Mouse (Mus musculus): Measurements from ENCODE around the gene Alg2. TPM values are rescaled to one million over a fixed set of nuclear protein-coding genes. Genes with fewer than 3 reads are reported as not detected.

Gene Alg2
- polyA plus RNA-seq, 1 experiment from 2014 or later = 153 TPM

GRCm38 (mm10) chr4:47424376-47424775, 49.8 kb downstream of the Alg2 start:
- ATAC-seq = no peak
- Histone ChIP-seq H3K36me3 (ENCODE audit: poor library complexity, severe bottlenecking) (no peaks in the 10 kb centered on the region), H3K27ac (no peak overlapping the region), H3K9ac (no peak overlapping the region), H3K4me2 (no peak overlapping the region), H3K27me3 (peaks cover 40% of the 10 kb centered on the region), H3K4me1 (peaks cover 14% of the 10 kb centered on the region; the same call in 1 of the 2 replicates), H3K4me3 (no peak overlapping the region), H3K9me3 (replicated peaks) (no peaks in the 10 kb centered on the region)
- WGBS = 10% methylated on average over 2 of the region's 2 CpGs

DNA sequence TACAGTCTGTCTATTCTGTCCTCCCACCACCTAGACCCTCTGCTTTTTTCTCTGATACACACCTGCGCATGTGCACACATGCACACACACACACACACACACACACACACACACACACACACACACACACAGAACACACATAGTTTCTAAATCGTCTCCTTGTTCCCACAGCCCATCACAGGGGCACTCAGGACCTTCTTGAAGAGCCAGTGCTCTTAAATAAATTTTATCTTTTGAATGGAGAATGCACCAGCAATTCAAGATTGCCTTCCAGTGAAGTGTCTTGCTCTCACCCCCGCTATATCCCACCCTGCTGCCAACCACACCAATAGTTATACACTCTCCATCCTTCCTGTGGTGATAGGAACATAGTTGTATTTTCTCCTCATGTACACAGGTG, 51.2 kb downstream of the Alg2 start:
- peaks cover 14% of the 10 kb centered on the region; the same call in 1 of the 2 replicates for H3K4me1 ChIP-seq
- no peak for ATAC-seq
- H3K9ac ChIP-seq = no peak overlapping the region
- H3K27me3 ChIP-seq = peaks cover 39% of the 10 kb centered on the region
- H3K36me3 ChIP-seq (ENCODE audit: poor library complexity, severe bottlenecking) = no peaks in the 10 kb centered on the region
- no peak overlapping the region for H3K4me3 ChIP-seq
- WGBS = 86% methylated on average over 3 of the region's 3 CpGs
- no peak overlapping the region for H3K27ac ChIP-seq
- H3K9me3 ChIP-seq (replicated peaks) = no peaks in the 10 kb centered on the region
- no peak overlapping the region for H3K4me2 ChIP-seq

DNA sequence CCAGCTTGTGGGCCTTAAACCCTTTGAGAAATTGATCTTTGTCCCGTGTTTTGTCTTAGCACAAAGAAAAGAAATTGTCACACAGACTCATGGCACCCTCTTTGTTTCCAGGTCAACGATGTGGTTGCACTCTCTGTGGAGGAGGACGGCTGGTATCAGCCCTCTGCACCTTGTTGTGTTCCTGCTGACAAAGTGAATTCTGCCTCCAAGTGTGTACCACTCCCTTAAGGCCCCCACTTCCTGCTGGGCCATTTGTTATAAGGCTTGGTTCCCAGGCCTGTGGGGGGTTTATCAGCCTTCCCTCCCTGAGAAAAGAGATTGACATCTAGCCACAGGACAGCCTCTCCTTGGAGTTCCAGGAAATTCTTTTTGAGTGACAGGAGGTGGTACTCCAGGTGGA, 51.9 kb downstream of the Alg2 start:
- Histone ChIP-seq H3K4me1 (peaks cover 14% of the 10 kb centered on the region; the same call in 1 of the 2 replicates), H3K4me2 (no peak overlapping the region), H3K27ac (no peak overlapping the region), H3K4me3 (no peak overlapping the region), H3K9me3 (replicated peaks) (no peaks in the 10 kb centered on the region), H3K36me3 (ENCODE audit: poor library complexity, severe bottlenecking) (no peaks in the 10 kb centered on the region), H3K9ac (no peak overlapping the region), H3K27me3 (peaks cover 39% of the 10 kb centered on the region)
- no peak for ATAC-seq
- 26% methylated on average over 3 of the region's 3 CpGs for WGBS

DNA sequence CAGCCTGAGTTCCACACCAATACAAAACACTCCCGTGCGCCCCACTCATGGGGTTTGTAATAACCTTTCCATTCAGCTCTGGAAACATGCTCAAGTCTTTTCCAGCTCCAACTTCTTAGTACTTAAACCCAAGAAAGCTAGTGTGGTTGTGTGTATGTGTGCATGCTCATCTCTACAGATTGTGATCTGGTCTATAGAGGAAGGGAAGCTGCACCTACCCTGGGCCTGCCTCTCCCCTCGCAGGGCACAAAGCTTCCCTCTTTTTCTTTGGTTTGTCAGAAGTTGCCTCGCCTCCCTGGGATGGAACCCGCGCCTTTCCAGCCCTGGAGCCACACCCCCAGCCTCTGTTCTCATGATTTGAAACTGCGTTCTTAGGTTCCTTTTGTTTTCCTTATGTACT, 53.9 kb downstream of the Alg2 start:
- H3K4me1 ChIP-seq = peaks cover 14% of the 10 kb centered on the region; the same call in 1 of the 2 replicates
- H3K27ac ChIP-seq = no peak overlapping the region
- no peaks in the 10 kb centered on the region for H3K9me3 ChIP-seq (replicated peaks)
- 24% methylated on average over 7 of the region's 7 CpGs for WGBS
- ATAC-seq = no peak
- H3K4me3 ChIP-seq = no peak overlapping the region
- peaks cover 25% of the 10 kb centered on the region for H3K27me3 ChIP-seq
- H3K36me3 ChIP-seq (ENCODE audit: poor library complexity, severe bottlenecking) = no peaks in the 10 kb centered on the region
- no peak overlapping the region for H3K9ac ChIP-seq
- H3K4me2 ChIP-seq = no peak overlapping the region

DNA sequence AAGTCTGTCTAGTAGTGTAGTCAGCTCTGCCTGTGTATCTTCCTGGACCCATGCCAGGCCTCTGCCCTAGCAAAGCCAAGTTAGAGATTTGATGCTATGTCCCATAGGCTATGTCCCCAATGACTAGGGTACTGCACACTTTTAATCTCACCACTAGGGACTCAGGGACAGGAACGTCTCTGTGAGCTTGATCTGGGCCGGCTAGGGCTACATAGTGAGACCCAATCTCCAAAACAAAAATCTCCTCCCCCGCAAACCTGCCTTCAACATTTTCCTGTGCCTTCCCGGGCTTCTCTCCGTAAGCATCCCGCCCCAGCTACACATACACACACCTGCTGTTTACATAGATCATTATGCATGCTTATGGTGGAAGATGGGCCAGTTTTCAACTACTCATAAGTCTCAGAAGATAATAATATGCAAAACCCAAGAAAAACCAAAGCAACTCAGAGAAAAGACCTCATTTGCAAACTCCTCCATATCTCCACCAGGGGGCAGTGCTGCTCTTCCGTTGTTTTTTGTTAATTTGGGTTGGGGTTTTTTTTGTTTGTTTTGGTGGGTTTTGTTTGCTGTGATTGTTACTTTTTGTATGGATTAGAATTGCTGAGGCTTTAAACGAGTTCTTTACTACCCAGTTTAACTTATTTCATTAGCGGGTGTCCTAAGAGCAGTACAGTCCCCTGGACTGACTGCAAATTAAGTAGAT, 54.7 kb downstream of the Alg2 start:
- ATAC-seq = peak; percentile 58
- 23% methylated on average over 9 of the region's 9 CpGs for WGBS

DNA sequence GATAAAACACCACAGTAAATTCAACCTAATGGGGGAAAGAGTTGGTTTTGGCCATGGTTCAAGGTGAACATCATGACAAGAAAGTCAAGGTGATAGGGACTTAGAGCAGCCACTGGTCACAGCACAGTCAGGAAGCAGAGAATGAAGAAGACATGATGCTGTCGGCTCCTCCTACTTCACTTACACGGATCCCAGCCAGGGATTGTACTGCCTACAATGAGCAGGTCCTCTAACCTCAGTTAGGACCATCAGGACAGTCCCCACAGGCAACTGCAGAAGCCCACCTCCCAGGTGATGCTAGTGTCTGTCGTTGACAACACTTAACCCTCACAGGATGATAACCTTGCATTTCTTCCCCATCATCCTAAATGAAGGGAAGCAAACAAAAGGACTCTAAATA, 56.3 kb downstream of the Alg2 start:
- Histone ChIP-seq H3K36me3 (ENCODE audit: poor library complexity, severe bottlenecking) (0 out of 2 replicates have a peak, but pooled peaks cover 3% of the 10 kb centered on the region), H3K4me2 (no peak overlapping the region), H3K27me3 (peaks cover 13% of the 10 kb centered on the region), H3K4me3 (no peak overlapping the region), H3K9me3 (replicated peaks) (no peaks in the 10 kb centered on the region), H3K4me1 (peaks cover 8% of the 10 kb centered on the region; the same call in 1 of the 2 replicates), H3K27ac (no peak overlapping the region), H3K9ac (no peak overlapping the region)
- 73% methylated on average over 3 of the region's 3 CpGs for WGBS
- no peak for ATAC-seq

More for the DNA sequence above, 54.7 kb downstream of the Alg2 start:
- no peaks in the 10 kb centered on the region for H3K36me3 ChIP-seq (ENCODE audit: poor library complexity, severe bottlenecking)
- no peak overlapping the region for H3K27ac ChIP-seq
- no peak overlapping the region for H3K9ac ChIP-seq
- peaks cover 19% of the 10 kb centered on the region for H3K27me3 ChIP-seq
- no peaks in the 10 kb centered on the region for H3K9me3 ChIP-seq (replicated peaks)
- H3K4me3 ChIP-seq = no peak overlapping the region
- H3K4me1 ChIP-seq = peaks cover 10% of the 10 kb centered on the region; the same call in 1 of the 2 replicates
- H3K4me2 ChIP-seq = no peak overlapping the region

Other genes starting within 250 kb of the Alg2 start
- gene Tgfbr1, start 121.1 kb downstream of the Alg2 start, polyA plus RNA-seq (2015; fragmentation: Nextera tagmentation; extraction: Ambion mirVana) = 45.6 and 52.5 TPM in 2 replicates
- 304 and 357 TPM in 2 replicates for gene Sec61b, start 325 bp upstream of the Alg2 start, polyA plus RNA-seq (2015; fragmentation: Nextera tagmentation; extraction: Ambion mirVana)